Mouse (Mus musculus): ENCODE measurements around the gene Pm20d1. TPM values are rescaled to one million over a fixed set of nuclear protein-coding genes. Genes with fewer than 3 reads are reported as not detected.

The Pm20d1 gene
- polyA plus RNA-seq, 1 experiment from 2014 or later, result 0.30 TPM

GRCm38 (mm10) chr1:131760428-131760820, 36.8 kb upstream of the Pm20d1 start:
- Histone ChIP-seq H3K4me1 (peaks cover 19% of the 10 kb centered on the region), H3K9me3 (no peaks in the 10 kb centered on the region), H3K27me3 (no peaks in the 10 kb centered on the region), H3K36me3 (no peaks in the 10 kb centered on the region), H3K4me3 (no peak overlapping the region), H3K4me2 (no peak overlapping the region), H3K27ac (0 out of 2 replicates have a peak overlapping the region, but pooled peaks have one; percentile 5), H3K9ac (no peak overlapping the region)
- ATAC-seq (ENCODE audit: borderline replicate concordance, extremely low read depth, low FRiP score, low TSS enrichment), result no peak
- WGBS, result 80% methylated on average over 3 of the region's 3 CpGs

GRCm38 (mm10) chr1:131761079-131761831, 35.9 kb upstream of the Pm20d1 start:
- no peak overlapping the region for H3K4me3 ChIP-seq
- H3K27ac ChIP-seq, result no peak overlapping the region
- H3K9me3 ChIP-seq, result no peaks in the 10 kb centered on the region
- H3K27me3 ChIP-seq, result no peaks in the 10 kb centered on the region
- no peak overlapping the region for H3K4me2 ChIP-seq
- WGBS, result 72% methylated on average over 13 of the region's 13 CpGs
- H3K9ac ChIP-seq, result no peak overlapping the region
- H3K4me1 ChIP-seq, result peaks cover 23% of the 10 kb centered on the region
- no peaks in the 10 kb centered on the region for H3K36me3 ChIP-seq
- ATAC-seq (ENCODE audit: borderline replicate concordance, extremely low read depth, low FRiP score, low TSS enrichment), result no peak

GRCm38 (mm10) chr1:131763683-131764082, 33.5 kb upstream of the Pm20d1 start:
- ATAC-seq (ENCODE audit: borderline replicate concordance, extremely low read depth, low FRiP score, low TSS enrichment), result no peak
- Histone ChIP-seq H3K4me3 (no peak overlapping the region), H3K4me1 (peaks cover 23% of the 10 kb centered on the region), H3K27me3 (no peaks in the 10 kb centered on the region), H3K27ac (no peak overlapping the region; the same call in 1 of the 2 replicates), H3K9me3 (no peaks in the 10 kb centered on the region), H3K4me2 (no peak overlapping the region), H3K36me3 (no peaks in the 10 kb centered on the region), H3K9ac (no peak overlapping the region)
- 47% methylated on average over 9 of the region's 9 CpGs for WGBS

GRCm38 (mm10) chr1:131764581-131765338, 32.4 kb upstream of the Pm20d1 start:
- Histone ChIP-seq H3K4me1 (peaks cover 23% of the 10 kb centered on the region), H3K9ac (no peak overlapping the region), H3K27ac (peak overlapping the region; percentile 77), H3K9me3 (no peaks in the 10 kb centered on the region), H3K4me3 (no peak overlapping the region), H3K36me3 (no peaks in the 10 kb centered on the region), H3K27me3 (no peaks in the 10 kb centered on the region), H3K4me2 (no peak overlapping the region)
- 35% methylated on average over 8 of the region's 8 CpGs for WGBS
- ATAC-seq (ENCODE audit: borderline replicate concordance, extremely low read depth, low FRiP score, low TSS enrichment), result peak; percentile 74

GRCm38 (mm10) chr1:131765357-131766001, 31.7 kb upstream of the Pm20d1 start:
- no peaks in the 10 kb centered on the region for H3K36me3 ChIP-seq
- H3K27me3 ChIP-seq, result no peaks in the 10 kb centered on the region
- no peak; the same call in 1 of the 2 replicates for ATAC-seq (ENCODE audit: borderline replicate concordance, extremely low read depth, low FRiP score, low TSS enrichment)
- H3K4me1 ChIP-seq, result peaks cover 20% of the 10 kb centered on the region
- no peak overlapping the region for H3K4me2 ChIP-seq
- no peak overlapping the region for H3K4me3 ChIP-seq
- no peak overlapping the region for H3K9ac ChIP-seq
- H3K9me3 ChIP-seq, result no peaks in the 10 kb centered on the region
- WGBS, result 11% methylated on average over 11 of the region's 11 CpGs
- H3K27ac ChIP-seq, result peak overlapping the region; percentile 56

- Histone ChIP-seq H3K4me2 (no peak overlapping the region), H3K9me3 (no peaks in the 10 kb centered on the region), H3K9ac (no peak overlapping the region), H3K27ac (no peak overlapping the region), H3K4me1 (peaks cover 10% of the 10 kb centered on the region), H3K36me3 (no peaks in the 10 kb centered on the region), H3K4me3 (no peak overlapping the region), H3K27me3 (no peaks in the 10 kb centered on the region)
- WGBS, result 60% methylated on average over 3 of the region's 3 CpGs
- no peak for ATAC-seq (ENCODE audit: borderline replicate concordance, extremely low read depth, low FRiP score, low TSS enrichment)
Observed at GRCm38 (mm10) chr1:131769296-131769695, 27.9 kb upstream of the Pm20d1 start.

- Histone ChIP-seq H3K4me2 (no peak overlapping the region), H3K27ac (no peak overlapping the region), H3K4me3 (no peak overlapping the region), H3K9me3 (no peaks in the 10 kb centered on the region), H3K4me1 (peaks cover 2% of the 10 kb centered on the region; the same call in 1 of the 2 replicates), H3K27me3 (no peaks in the 10 kb centered on the region), H3K9ac (no peak overlapping the region), H3K36me3 (no peaks in the 10 kb centered on the region)
- 65% methylated on average over 4 of the region's 4 CpGs for WGBS
- no peak for ATAC-seq (ENCODE audit: borderline replicate concordance, extremely low read depth, low FRiP score, low TSS enrichment)
Observed at GRCm38 (mm10) chr1:131770656-131771055, 26.5 kb upstream of the Pm20d1 start.

- no peaks in the 10 kb centered on the region for H3K9me3 ChIP-seq
- no peak overlapping the region for H3K4me3 ChIP-seq
- H3K36me3 ChIP-seq, result no peaks in the 10 kb centered on the region
- ATAC-seq (ENCODE audit: borderline replicate concordance, extremely low read depth, low FRiP score, low TSS enrichment), result no peak
- H3K27me3 ChIP-seq, result no peaks in the 10 kb centered on the region
- H3K4me1 ChIP-seq, result no peaks in the 10 kb centered on the region
- H3K4me2 ChIP-seq, result no peak overlapping the region
- H3K27ac ChIP-seq, result no peak overlapping the region
- H3K9ac ChIP-seq, result no peak overlapping the region
Observed at GRCm38 (mm10) chr1:131771440-131771839, 25.7 kb upstream of the Pm20d1 start.

GRCm38 (mm10) chr1:131794591-131794990, 2.6 kb upstream of the Pm20d1 start:
- H3K4me2 ChIP-seq, result no peak overlapping the region
- H3K9me3 ChIP-seq, result no peaks in the 10 kb centered on the region
- no peaks in the 10 kb centered on the region for H3K4me1 ChIP-seq
- no peaks in the 10 kb centered on the region for H3K36me3 ChIP-seq
- 0 out of 2 replicates have a peak, but pooled peaks cover 15% of the 10 kb centered on the region for H3K27me3 ChIP-seq
- WGBS, result 24% methylated on average over 3 of the region's 3 CpGs
- no peak for ATAC-seq (ENCODE audit: borderline replicate concordance, extremely low read depth, low FRiP score, low TSS enrichment)
- H3K27ac ChIP-seq, result no peak overlapping the region
- H3K9ac ChIP-seq, result no peak overlapping the region
- no peak overlapping the region for H3K4me3 ChIP-seq

GRCm38 (mm10) chr1:131795171-131795570, 2.0 kb upstream of the Pm20d1 start:
- no peak for ATAC-seq (ENCODE audit: borderline replicate concordance, extremely low read depth, low FRiP score, low TSS enrichment)
- no peak overlapping the region for H3K4me3 ChIP-seq
- WGBS, result 74% methylated on average over 3 of the region's 3 CpGs
- 0 out of 2 replicates have a peak, but pooled peaks cover 15% of the 10 kb centered on the region for H3K27me3 ChIP-seq
- H3K27ac ChIP-seq, result no peak overlapping the region
- H3K9me3 ChIP-seq, result no peaks in the 10 kb centered on the region
- no peak overlapping the region for H3K4me2 ChIP-seq
- no peak overlapping the region for H3K9ac ChIP-seq
- no peaks in the 10 kb centered on the region for H3K4me1 ChIP-seq
- H3K36me3 ChIP-seq, result no peaks in the 10 kb centered on the region

- no peak overlapping the region for H3K9ac ChIP-seq
- ATAC-seq (ENCODE audit: borderline replicate concordance, extremely low read depth, low FRiP score, low TSS enrichment), result no peak
- H3K27me3 ChIP-seq, result 0 out of 2 replicates have a peak, but pooled peaks cover 15% of the 10 kb centered on the region
- no peaks in the 10 kb centered on the region for H3K9me3 ChIP-seq
- WGBS, result 46% methylated on average over 1 of the region's 1 CpGs
- no peak overlapping the region for H3K27ac ChIP-seq
- H3K4me3 ChIP-seq, result no peak overlapping the region
- H3K36me3 ChIP-seq, result no peaks in the 10 kb centered on the region
- no peak overlapping the region for H3K4me2 ChIP-seq
- H3K4me1 ChIP-seq, result no peaks in the 10 kb centered on the region
Observed at GRCm38 (mm10) chr1:131800001-131800400, 2.8 kb downstream of the Pm20d1 start.

GRCm38 (mm10) chr1:131801071-131801470, 3.9 kb downstream of the Pm20d1 start:
- Histone ChIP-seq H3K36me3 (no peaks in the 10 kb centered on the region), H3K4me3 (no peak overlapping the region), H3K27me3 (0 out of 2 replicates have a peak, but pooled peaks cover 15% of the 10 kb centered on the region), H3K4me1 (no peaks in the 10 kb centered on the region), H3K27ac (no peak overlapping the region), H3K9ac (no peak overlapping the region), H3K9me3 (no peaks in the 10 kb centered on the region), H3K4me2 (no peak overlapping the region)
- WGBS, result 91% methylated on average over 8 of the region's 8 CpGs
- no peak for ATAC-seq (ENCODE audit: borderline replicate concordance, extremely low read depth, low FRiP score, low TSS enrichment)

All from lung, embryonic 15.5 days (tissue).